In the genomic region with DNA sequence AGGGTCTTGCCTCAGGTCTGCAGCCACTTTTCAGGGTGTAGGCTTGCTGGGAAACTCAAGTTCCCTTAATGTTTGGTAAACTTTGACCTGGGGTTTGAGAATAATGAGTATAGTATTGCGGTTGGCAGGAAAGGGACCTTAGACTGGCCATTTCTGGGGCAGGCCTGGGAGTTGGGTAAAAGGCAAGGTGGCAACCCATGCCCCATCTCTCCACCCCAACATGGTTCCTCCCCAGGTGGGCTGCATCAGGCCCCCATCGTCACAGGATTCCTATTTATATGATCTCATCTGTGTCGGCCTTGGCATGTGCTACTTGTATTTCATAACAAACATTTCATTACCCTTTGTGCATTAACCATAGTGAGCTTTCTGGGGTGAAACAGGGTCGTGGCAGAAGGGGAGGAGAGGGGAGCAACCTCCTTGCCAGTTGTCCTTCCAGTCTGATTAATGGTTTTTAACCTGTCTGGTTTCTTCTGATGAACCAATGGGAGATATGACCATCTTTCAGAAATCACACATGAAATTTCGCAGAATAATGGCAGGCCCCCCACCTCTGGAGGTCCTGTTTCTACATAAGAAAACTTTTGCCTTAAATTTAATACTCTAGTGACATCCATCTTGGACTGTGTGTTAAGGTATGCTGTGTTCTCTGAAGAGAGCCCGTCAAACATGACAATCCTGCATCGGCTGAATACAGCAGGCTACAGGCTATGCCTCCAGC, we compare ENCODE assay signal across 9 mouse cellular contexts. TPM values are rescaled to one million over a fixed set of nuclear protein-coding genes. Genes with fewer than 3 reads are reported as not detected.
DNase-seq lines count a peak whose midpoint lies in the region; ATAC-seq and TF ChIP-seq lines count a peak whose summit lies in the region.
"Had no signal": no experiment of that assay in that cellular context is flagged by ENCODE, and none has a peak within 500 bp of the region (broad histone marks: within the 10 kb centered on the region; RNA-seq: fewer than 3 reads in every experiment).

No protein-coding gene starts in this region.

- no peak for ATAC-seq in forebrain, embryonic 16.5 days
- ATAC-seq in limb, embryonic 11.5 days (ENCODE audit: insufficient number of reproducible peaks, low FRiP score, low TSS enrichment, low read depth) = no peak
- no peak for ATAC-seq in neural tube, embryonic 13.5 days (ENCODE audit: low read depth)
- no peak for ATAC-seq in inflammation-experienced regulatory T-cells, adult 6 months

- H3K4me2 ChIP-seq in forebrain, embryonic 16.5 days (ENCODE audit: low read length) = peak overlapping the region; percentile 77
- peak overlapping the region; percentile 62 for H3K4me2 ChIP-seq in limb, embryonic 11.5 days (ENCODE audit: low read depth, severe bottlenecking)
- peak overlapping the region; percentile 82 for H3K4me2 ChIP-seq in neural tube, embryonic 13.5 days

- peaks cover 25% of the 10 kb centered on the region for H3K27me3 ChIP-seq in forebrain, embryonic 16.5 days (replicated peaks; ENCODE audit: control insufficient read depth, insufficient read depth, low read length)
- H3K27me3 ChIP-seq in limb, embryonic 11.5 days (ENCODE audit: control insufficient read depth, insufficient read depth, low read length) = no peaks in the 10 kb centered on the region
- H3K27me3 ChIP-seq in neural tube, embryonic 13.5 days = peaks cover 24% of the 10 kb centered on the region

- WGBS in forebrain, embryonic 16.5 days = 28% methylated on average over 7 of the region's 7 CpGs
- 9% methylated on average over 7 of the region's 7 CpGs for WGBS in limb, embryonic 11.5 days
- WGBS in neural tube, embryonic 13.5 days = 12% methylated on average over 7 of the region's 7 CpGs

- no peak overlapping the region for H3K9ac ChIP-seq in forebrain, embryonic 16.5 days (replicated peaks; ENCODE audit: low read depth, low read length)
- H3K9ac ChIP-seq in limb, embryonic 11.5 days (ENCODE audit: low read length) = peak overlapping the region; percentile 91
- H3K9ac ChIP-seq in neural tube, embryonic 13.5 days = peak overlapping the region; percentile 89

- H3K4me3 ChIP-seq in layer of hippocampus, adult 2 months = peak overlapping the region; percentile 67
- 0 out of 2 replicates have a peak overlapping the region, but pooled peaks have one; percentile 0 for H3K4me3 ChIP-seq in forebrain, embryonic 16.5 days (replicated peaks; ENCODE audit: low read length)
- H3K4me3 ChIP-seq in limb, embryonic 11.5 days (ENCODE audit: low read depth, low read length) = peak overlapping the region; percentile 76
- peak overlapping the region; percentile 57 for H3K4me3 ChIP-seq in neural tube, embryonic 13.5 days

- no peak for DNase-seq in layer of hippocampus, adult 2 months (ENCODE audit: low spot score in 2 of 2)
- DNase-seq in layer of hippocampus, postnatal 25 days (ENCODE audit: extremely low spot score in 1 of 2, low spot score in 1 of 2) = no peak
- peak; percentile 36 for DNase-seq in limb, embryonic 11.5 days (ENCODE audit: low spot score)
- no peak for DNase-seq in right cerebral cortex, postnatal 14 days
- DNase-seq in spleen, adult 12 weeks (ENCODE audit: low spot score) = no peak

- no peak for TF ChIP-seq CTCF in layer of hippocampus, adult 2 months (conservative IDR thresholded peaks at IDR 0.05)

- H3K36me3 ChIP-seq in forebrain, embryonic 16.5 days (ENCODE audit: control insufficient read depth, insufficient read depth) = no peaks in the 10 kb centered on the region
- no peaks in the 10 kb centered on the region for H3K36me3 ChIP-seq in limb, embryonic 11.5 days (ENCODE audit: control insufficient read depth, insufficient read depth, low read length)
- H3K36me3 ChIP-seq in neural tube, embryonic 13.5 days = no peaks in the 10 kb centered on the region
- H3K36me3 ChIP-seq: G1E had no signal

- no peaks in the 10 kb centered on the region for H3K9me3 ChIP-seq in forebrain, embryonic 16.5 days (ENCODE audit: control insufficient read depth, low read length)
- H3K9me3 ChIP-seq in limb, embryonic 11.5 days (ENCODE audit: control insufficient read depth, low read length) = no peaks in the 10 kb centered on the region
- no peaks in the 10 kb centered on the region for H3K9me3 ChIP-seq in neural tube, embryonic 13.5 days

- H3K27ac ChIP-seq in layer of hippocampus, adult 2 months = peak overlapping the region; percentile 90
- no peak overlapping the region for H3K27ac ChIP-seq in forebrain, embryonic 16.5 days (ENCODE audit: low read length)
- peak overlapping the region; percentile 96 for H3K27ac ChIP-seq in limb, embryonic 11.5 days (replicated peaks; ENCODE audit: low read depth, low read length)
- peak overlapping the region; percentile 93 for H3K27ac ChIP-seq in neural tube, embryonic 13.5 days (replicated peaks)

- H3K4me1 ChIP-seq in forebrain, embryonic 16.5 days (replicated peaks; ENCODE audit: control insufficient read depth, insufficient read depth, low read length) = peaks cover 45% of the 10 kb centered on the region
- peaks cover 54% of the 10 kb centered on the region for H3K4me1 ChIP-seq in limb, embryonic 11.5 days (ENCODE audit: control insufficient read depth, insufficient read depth, low read length)
- H3K4me1 ChIP-seq in neural tube, embryonic 13.5 days (replicated peaks) = peaks cover 80% of the 10 kb centered on the region

RNA-seq across cellular contexts. Expression of gene Id3, which starts 2.9 kb away (rescaled TPM):
- total RNA-seq in layer of hippocampus, adult 2 months (2021) = 10 to 100 TPM; 45.1 to 47.4 TPM
- total RNA-seq in layer of hippocampus, postnatal 25 days (2021) = 10 to 100 TPM; 51.7 to 62.5 TPM
- polyA plus RNA-seq in forebrain, embryonic 16.5 days (2015; fragmentation: Nextera tagmentation; extraction: Ambion mirVana) = 85.1 and 102 TPM in 2 replicates
- 534 and 581 TPM in 2 replicates for polyA plus RNA-seq in limb, embryonic 11.5 days (2014; fragmentation: Nextera tagmentation; extraction: Ambion mirVana)
- polyA plus RNA-seq in neural tube, embryonic 13.5 days (2015; fragmentation: Nextera tagmentation; extraction: Ambion mirVana) = 235 and 273 TPM in 2 replicates
- 100 to 1,000 TPM; 125 to 343 (median 290) TPM for polyA plus RNA-seq in inflammation-experienced regulatory T-cells, adult 6 months (2017; shearing (Covaris generic))
- polyA plus RNA-seq: G1E had no signal

RNA-seq across cellular contexts. Expression of gene E2f2, which starts 26.0 kb away (rescaled TPM):
- 1 to 10 TPM in 1 of 2 experiments, under 1 TPM in 1; 0.74 to 1.5 TPM for total RNA-seq in layer of hippocampus, adult 2 months (2021)
- 1 to 10 TPM in 1 of 2 experiments, under 1 TPM in 1; 0.59 to 1.2 TPM for total RNA-seq in layer of hippocampus, postnatal 25 days (2021)
- 3.9 and 4.3 TPM in 2 replicates for polyA plus RNA-seq in forebrain, embryonic 16.5 days (2015; fragmentation: Nextera tagmentation; extraction: Ambion mirVana)
- 4.7 and 5.7 TPM in 2 replicates for polyA plus RNA-seq in limb, embryonic 11.5 days (2014; fragmentation: Nextera tagmentation; extraction: Ambion mirVana)
- polyA plus RNA-seq in neural tube, embryonic 13.5 days (2015; fragmentation: Nextera tagmentation; extraction: Ambion mirVana) = 2.5 and 3.3 TPM in 2 replicates
- 10 to 100 TPM; 15.0 to 44.4 (median 16.8) TPM for polyA plus RNA-seq in inflammation-experienced regulatory T-cells, adult 6 months (2017; shearing (Covaris generic))

Comparison
In these comparisons a context has a peak if more than half of its experiments do, and no peak if none do; other contexts are left out.
1. H3K4me3 ChIP-seq: peak in every context shown above with its lines; median percentile 76 in limb, embryonic 11.5 days; 67 in layer of hippocampus, adult 2 months; 57 in neural tube, embryonic 13.5 days; 0 in forebrain, embryonic 16.5 days.